Mouse (Mus musculus) testis, adult 2 months (tissue): ENCODE measurements around the gene Aven.

Experiments
- CTCF ChIP-seq: fragments of 200-500 bp; IDR thresholded peaks from 2 replicates; pipeline ENCODE4 v1.5.1; 2012; ENCODE audit warnings: low read depth, mild to moderate bottlenecking, inconsistent platforms, low read length, moderate library complexity; ENCODE audit not compliant: control insufficient read depth, insufficient read depth, insufficient replicate concordance
- POLR2A ChIP-seq: fragments of 200-500 bp; IDR thresholded peaks from 2 replicates; pipeline ENCODE4 v1.6.1; 2012; ENCODE audit warnings: low read depth, mild to moderate bottlenecking, inconsistent platforms, low read length, moderate library complexity; ENCODE audit not compliant: control insufficient read depth

DNA sequence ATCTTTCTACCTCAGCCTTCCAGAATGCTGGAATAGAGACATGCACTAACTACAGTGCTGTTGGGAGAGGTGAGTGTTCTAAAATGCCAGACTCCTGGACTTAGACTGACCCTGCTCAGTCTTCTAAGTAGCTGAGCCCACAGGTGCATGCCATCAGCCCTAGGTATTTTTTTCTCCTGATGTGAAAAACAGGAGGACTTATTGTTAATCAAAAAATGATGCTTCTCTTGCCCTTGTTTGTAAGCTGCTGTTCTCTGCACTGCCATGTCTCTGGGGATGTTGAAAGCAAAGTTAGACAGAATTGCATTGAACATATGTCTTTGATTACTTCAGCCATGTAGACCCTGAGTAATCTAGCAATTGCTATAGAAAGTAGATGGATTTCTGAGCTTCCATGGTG, 64.7 kb downstream of the Aven start:
- TF ChIP-seq CTCF (no peak), POLR2A (no peak)
